Mouse (Mus musculus) adrenal gland, adult (tissue): ENCODE results near the gene Gnpnat1.
A peak's percentile ranks its signal among the peaks of the same experiment; 100 is the strongest.

Experiments used
- DNase-seq, 2 experiments: peaks; one replicate each; pipeline ENCODE4 v3.0.0; 2022 to 2023; ENCODE audit warnings: low spot score in 1 of 2; ENCODE audit not compliant: inconsistent age in 2 of 2

Gene Gnpnat1

DNA sequence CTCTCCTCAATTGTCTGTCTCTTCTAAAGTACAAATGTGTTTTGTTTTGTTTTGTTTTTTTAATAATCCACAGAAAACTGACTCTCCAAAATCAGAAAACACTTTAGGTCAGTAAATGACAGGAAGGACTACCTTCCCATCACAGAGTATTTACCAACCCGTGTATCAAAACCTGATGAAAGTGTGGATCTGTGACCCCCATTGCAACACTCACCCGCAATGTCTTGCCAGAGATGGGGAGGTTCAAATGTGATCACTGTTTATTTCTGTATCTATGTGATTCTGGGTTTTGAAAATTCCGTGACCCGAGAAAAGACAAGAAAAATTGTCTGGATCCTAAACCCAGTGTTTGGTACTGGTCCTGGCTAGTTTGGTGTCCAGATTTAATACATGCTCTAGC, 11.6 kb upstream of the Gnpnat1 start:
- no peak for DNase-seq

DNA sequence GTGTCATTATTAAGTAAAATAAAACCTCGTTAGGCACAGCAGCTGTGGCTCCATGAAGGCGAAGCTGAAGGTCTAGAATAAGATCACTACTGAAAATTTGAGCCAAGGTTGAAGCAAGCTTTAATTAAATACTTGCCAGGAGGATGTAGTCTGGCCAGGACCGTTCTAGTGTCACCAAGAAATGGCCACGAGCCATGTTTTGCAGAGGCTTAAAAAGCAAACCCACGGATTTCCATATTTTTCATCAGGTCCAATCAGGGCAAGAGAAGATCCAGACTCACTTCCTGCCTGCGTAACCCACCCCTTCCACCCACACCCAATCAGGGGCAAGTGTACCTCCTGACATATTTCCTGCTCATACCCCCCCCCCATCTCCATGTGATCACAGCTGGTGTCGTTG, 1.1 kb downstream of the Gnpnat1 start:
- DNase-seq = no peak

DNA sequence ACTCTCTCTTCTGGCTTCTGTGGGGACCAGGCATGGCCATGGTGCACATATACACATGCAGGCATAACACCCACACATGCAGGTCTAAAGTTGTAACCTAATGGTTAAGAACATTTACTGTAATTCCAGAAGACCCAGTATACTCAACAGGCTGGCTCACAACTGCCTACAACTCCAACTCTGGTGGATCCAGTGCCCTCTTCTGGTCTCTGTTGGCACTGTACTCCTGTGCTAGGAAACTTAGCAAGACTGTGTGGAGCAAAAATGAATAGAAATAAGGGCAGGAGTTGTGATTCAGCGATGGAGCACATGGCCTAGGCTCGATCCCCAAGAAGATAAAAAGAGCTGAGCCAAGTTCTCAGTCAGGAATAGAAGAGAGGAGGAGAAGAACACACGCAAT, 4.9 kb downstream of the Gnpnat1 start:
- DNase-seq = peak in 1 of 2 experiments; percentile 57

DNA sequence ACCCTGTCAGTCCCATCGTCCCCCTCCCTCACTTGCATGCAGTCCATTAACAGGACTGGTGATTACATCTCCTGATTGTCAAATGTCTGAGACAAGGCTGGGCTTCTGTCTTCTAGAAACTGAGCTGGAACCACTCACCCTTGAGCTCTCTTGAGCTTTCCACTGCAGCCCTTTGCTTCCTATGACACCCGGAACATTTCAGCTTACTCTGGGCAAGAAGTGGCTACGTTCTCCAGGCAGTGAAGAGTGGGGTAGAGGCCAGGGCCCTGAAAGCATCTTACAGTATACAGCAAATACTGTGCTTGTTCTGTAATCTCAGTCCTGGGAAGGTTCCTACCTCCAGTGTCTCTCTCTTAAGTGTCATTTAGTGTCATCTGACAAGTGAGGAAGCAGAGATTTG, 15.5 kb downstream of the Gnpnat1 start:
- no peak for DNase-seq

DNA sequence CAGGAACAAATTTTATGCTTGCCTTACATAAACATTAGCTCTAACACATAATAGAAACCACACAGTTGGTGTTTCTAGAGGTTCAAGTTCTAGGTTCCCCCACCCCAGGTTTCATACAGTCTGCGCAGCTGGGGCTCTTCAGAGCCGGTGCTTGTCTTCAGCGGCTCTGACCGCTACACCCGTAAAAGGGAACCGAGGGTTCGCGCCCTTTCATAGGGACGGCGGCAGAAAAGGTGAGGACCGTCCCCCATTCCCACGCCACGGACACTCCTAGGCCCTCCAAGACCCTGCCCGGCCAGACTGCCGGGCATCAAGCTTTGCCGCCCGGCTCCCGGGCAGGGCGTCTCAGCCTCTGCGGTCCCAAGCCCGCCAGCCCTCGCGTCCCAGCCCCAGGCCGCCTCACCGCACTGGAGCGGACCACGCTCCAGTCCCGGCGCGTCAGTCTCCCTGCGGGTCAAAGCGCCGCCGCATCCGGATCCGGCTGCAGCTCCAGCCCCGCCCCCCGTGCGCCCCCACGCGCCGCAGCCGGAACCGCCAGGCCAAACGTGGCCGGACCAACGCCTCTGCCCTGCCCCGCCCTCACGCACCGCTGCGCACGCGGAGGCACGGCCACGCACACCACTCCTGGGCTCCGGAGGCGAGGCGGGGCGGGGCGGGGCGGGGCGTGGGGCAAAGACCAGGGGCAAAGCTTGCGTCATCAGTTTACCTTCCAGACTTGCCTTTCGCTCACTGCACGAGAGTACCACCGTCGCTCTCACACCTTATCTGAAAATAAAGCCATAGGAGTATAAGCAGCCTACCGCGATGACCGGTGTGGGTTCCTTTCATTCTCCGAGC, 16.1 kb downstream of the Gnpnat1 start:
- DNase-seq = peak; percentile 97 to 98

DNA sequence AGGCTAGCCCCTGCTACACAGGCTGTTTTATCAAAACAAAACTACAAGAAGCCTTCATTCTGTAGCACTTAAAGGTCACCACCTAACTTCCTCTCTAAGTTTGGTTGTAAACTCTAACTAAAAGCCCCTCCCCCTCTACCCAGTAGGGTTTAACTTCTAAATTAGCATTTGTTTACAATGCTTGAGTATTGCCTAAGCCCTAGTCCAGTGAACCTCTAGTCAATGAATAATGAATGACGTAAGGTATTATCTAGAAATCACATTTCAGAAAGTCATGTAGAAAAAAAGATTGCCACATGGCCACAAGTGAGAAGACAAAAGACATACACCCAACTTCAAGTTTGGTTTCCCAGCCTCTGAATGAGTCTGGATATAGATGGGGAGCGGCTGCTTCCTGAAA, 17.2 kb downstream of the Gnpnat1 start:
- peak in 1 of 2 experiments; percentile 47 for DNase-seq

DNA sequence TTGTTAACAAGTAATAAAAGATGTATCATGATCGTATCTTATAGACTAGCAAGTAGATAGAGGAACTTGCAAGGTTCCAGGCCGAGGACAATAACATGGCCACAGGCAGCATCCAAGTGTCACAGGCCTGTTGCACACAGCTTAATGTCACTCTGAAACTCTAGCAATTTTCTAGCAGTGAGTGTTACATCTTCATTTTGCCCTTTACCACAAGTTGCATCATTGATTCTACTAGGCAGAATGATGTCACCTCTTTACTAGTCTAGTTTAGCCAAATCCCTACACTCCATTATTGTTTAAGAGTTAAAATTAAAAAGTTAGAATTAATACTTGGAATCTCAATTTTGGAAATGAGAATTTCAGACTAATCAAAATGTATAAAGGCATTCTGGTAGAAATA, 19.1 kb downstream of the Gnpnat1 start:
- no peak for DNase-seq

DNA sequence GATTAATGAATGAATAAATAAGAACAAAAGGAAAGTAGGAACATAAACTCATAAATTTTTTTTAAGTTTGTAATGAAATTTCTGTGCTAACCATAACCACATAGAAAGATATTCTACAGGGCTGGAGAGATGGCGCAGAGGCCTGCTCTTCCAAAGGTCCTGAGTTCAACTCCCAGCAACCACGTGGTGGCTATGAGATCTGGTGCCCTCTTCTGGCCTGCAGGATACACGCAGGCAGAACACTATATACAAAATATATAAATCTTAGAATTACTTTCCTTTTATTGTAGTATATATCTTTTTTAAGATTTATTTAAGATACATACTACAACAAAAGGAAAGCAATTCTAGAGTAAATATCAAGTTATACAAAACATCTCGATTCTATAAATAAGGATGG, 21.8 kb downstream of the Gnpnat1 start:
- DNase-seq = no peak

DNA sequence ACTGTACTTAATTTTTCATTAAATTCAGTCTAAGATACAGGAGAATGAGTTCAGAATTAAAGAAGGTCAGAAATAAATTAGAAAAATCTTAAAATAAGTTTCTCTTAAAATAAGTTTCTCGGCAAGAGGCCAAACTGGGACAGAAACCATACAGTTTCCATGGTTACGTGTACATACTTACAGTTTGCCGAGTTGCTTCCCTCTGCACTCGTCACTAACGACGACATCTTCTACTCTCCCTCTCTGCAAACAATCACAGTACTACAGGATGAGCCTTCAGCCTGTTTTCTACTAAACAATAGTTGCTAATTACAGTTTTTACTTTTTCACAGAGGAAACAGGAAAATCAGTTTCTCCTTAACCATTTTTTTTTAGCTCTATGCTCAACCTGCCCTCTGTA, 24.0 kb downstream of the Gnpnat1 start:
- peak in 1 of 2 experiments; percentile 11 for DNase-seq

DNA sequence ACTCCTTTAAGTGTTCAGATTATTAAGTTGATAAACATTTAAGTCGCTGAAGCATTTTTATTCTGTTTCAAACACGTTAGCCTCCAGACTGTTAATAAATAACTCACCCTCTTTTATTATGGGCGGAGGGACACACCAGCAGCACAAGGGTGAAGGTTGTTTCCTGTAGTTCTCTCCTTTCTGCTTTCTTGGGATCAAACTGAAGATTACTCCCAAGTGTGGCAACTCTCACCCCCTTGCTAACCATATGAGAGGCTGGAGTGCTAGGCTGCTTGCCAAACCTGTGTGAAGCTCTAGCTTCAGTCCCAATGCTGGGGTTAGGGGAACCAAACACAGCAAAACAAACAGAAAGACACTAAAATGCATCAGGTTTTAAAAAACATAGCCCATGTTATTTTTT, 25.9 kb downstream of the Gnpnat1 start:
- no peak for DNase-seq

DNA sequence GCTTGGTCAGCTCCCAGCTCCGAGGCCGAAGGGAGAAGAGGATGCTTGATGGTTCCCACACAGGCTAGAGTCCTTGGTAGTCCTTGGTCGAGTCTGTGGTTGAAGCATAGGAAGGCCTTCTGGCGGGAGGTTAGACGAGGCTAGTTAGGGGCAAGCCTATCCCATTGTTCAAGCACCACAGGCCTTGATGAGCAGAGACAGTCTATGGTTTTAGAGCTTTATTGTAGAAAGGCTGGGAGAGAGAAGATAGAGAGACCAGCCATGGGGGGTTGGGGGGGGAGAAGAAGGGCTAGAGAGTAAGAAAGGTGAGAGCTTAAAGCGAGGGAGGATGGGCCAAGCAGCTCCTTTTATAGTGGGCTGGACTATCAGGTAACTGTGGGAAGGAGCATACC, 39.5 kb downstream of the Gnpnat1 start:
- peak in 1 of 2 experiments; percentile 13 for DNase-seq

DNA sequence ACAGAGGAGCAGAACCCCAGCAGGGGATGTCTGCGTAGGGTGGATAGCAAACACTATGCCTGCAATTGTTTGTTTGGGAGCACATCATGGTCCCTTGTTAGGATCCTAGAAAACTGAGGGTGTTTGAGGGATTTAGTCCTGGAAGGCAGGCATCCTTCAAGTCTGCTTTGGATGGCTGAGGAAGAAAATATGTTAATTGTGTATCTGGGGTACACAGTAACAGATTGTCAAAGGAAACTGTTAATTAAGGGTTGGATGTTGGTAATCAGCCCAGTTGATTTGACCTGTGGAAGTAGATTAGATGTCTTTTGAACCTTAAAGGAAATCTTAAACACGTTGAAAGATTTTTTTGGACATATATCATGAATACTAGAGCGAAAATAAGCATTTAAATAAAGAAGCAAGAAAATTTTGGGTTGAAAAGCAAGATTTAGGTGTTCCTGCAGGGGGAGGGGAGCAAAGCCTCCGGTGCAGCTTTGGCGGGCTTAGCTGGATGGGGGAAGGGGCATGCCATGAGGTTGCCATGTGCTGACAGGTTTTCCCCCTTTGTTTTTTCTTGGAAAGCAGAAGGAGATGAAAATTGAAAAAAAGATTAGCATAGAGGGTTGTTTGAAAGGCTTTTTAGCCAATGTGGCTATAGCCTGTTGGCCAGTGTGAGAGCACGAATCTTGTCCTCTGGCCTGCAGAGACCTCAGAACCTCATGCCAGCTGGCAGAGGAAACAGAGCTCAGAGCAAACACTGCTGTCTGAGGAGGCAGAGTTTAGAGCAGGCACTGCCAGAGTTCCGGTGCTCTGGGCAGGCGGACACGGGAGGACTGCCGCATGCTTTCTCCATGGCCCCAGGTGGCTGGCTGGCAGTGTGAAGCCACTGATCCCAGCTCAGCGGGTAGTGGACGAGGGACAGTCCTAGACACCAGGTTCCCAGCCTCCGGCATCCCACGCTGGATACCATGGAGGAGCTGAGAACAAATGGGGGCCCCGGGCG, 40.2 kb downstream of the Gnpnat1 start:
- DNase-seq = peak in 1 of 2 experiments; percentile 28

DNA sequence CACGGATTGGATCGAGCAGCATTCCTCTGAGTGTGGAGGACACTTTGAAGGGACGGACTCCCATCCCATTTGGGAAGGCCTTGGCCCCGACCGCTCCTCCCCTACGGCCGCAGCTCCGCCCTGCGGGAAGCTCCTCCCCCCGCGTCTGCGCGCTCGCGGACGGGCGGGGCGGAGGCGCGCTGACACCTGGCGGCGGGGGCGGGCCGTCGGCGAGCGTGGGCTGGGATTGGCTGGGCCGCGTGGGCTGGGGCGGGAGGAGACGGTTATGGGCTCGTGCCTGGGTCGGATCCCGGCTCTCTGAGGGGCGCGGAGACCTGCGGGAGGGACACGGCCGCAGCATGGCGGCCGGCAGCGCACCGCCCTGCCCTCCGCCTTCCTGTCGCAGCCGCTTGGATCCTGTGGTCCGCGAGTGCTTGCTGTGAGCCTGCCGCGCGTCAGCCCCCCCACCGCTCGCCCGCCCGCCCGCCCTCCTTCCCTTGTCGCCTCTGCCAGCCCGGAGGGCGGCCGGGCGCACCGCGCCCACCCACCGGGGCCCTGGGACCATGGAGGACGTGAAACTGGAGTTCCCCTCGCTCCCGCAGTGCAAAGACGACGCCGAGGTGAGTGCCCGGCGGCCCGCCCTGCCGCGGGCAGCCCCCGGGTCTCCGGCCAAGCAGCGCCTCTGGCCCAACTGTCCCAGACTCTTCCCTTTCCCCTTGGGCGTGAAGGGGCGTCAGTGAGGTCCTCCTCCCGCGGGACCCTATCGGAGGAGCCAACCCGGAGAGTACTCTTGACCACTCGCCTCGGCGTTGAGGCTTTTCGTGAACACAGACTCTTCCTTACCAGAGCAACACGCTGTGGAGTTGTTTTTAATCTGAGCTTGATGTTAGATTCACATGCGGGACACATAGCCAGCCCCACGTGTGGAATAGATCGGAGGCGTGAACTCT, 53.5 kb downstream of the Gnpnat1 start, which contains the start of gene Styx:
TSS of gene Styx (plus strand) at position 163 of the 929 bp plus-strand sequence.
- peak; percentile 98 to 99 for DNase-seq

DNA sequence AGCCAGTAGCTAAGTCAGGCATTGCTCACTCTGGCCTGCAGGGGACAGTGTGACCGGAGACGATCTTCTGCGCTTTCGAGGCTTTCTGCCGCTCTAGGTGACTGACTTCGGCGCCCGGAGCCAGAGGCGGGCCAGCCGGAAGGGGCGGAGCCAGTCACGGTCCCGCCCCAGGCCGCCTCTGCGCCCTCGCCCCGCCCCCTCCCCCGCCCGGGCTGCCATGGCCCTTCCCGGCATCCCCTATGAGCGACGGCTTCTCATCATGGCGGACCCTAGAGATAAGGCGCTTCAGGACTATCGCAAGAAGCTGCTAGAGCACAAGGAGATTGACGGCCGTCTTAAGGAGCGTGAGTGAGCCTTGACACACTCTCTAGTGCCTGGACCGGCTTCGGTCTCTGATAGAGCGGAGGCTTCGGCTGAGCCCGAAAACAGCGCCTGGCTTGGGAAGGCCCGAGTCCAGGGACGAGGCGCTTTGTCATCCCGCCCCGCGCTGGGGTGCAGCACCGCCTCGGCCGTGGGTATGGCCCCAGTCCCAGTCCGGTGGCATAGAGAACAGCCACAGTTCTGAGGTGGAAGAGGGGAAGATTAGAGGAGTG, 75.0 kb downstream of the Gnpnat1 start, which contains the start of gene Psmc6:
TSS of gene Psmc6 (plus strand) at position 200 of the 593 bp plus-strand sequence.
- peak; percentile 93 to 97 for DNase-seq

DNA sequence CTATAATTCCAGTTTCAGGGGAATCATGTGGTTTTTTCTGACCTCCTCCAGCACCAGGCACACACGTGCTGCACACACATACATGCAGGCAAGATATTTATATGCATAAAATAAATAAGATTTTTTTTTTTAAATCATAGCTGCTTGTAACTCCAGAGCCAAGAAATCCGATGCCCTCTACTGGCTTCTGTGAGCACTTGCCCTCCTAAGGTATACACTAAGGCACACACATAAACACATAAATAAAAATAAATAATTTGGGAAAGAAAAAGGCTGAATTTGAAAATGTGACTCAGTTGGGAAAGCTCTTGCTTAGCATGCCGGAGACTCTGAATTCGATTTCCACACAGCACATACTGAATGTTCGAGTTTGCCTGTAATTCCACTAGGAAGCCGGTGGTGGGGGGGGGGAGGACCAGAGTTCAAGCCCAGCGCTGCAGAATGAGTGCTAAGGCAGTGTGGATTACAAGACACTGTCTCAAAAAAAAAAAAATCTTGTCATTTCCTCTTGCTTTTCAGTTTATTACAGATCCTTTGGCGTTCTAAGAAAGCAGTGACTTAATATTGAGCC, 75.6 kb downstream of the Gnpnat1 start:
- no peak for DNase-seq

DNA sequence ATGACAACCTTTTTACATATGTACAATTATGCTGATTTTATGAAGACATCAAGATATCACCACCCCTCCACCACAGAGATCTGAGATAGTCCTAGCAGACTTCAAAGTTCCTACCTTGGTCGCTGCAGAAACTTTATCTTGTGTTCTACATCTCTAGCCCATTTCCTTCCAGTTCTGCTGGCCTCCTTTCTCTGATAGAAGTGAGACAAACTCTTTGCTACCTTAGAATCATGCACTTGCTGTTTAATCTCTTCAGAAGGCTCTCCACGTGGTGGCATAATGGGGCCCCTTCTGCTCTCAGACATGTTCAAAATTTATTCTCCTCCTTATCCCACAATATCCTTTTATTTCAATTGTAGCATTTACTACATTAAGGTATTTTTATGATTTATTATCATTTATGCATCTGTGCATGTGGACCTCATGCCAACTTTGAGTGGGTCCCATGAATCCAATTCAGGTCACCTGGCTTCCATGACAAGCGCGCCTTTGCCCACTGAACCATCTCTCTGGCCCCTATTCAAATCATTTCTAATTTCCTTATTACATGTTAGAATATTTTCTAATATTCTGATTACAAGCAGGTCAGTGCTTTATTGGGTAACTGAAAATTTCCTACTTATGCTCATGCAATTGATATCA, 76.5 kb downstream of the Gnpnat1 start:
- no peak for DNase-seq
